Mouse (Mus musculus): ENCODE results near the gene Igsf9b. TPM values are rescaled to one million over a fixed set of nuclear protein-coding genes. Genes with fewer than 3 reads are reported as not detected.
A peak's percentile ranks its signal among the peaks of the same experiment; 100 is the strongest.

Gene Igsf9b
- polyA plus RNA-seq, 1 experiment from 2014 or later: 6.6 TPM

- DNase-seq (ENCODE audit: low spot score) (no peak), ATAC-seq (ENCODE audit: low FRiP score) (no peak)
- no peaks in the 10 kb centered on the region for H3K9me3 ChIP-seq (ENCODE audit: control insufficient read depth, low read length)
- 82% methylated on average over 4 of the region's 4 CpGs for WGBS
- H3K9ac ChIP-seq (ENCODE audit: low read depth, low read length): no peak overlapping the region
- H3K4me1 ChIP-seq (replicated peaks; ENCODE audit: control insufficient read depth, insufficient read depth, low read length): peaks cover 4% of the 10 kb centered on the region
- no peak overlapping the region for H3K4me2 ChIP-seq (replicated peaks; ENCODE audit: low read depth, low read length)
- H3K27ac ChIP-seq (ENCODE audit: low read depth, low read length): no peak overlapping the region
- H3K36me3 ChIP-seq (ENCODE audit: control insufficient read depth, insufficient read depth, low read length): no peaks in the 10 kb centered on the region
- no peak overlapping the region for H3K4me3 ChIP-seq (ENCODE audit: low read depth, low read length)
- no peaks in the 10 kb centered on the region for H3K27me3 ChIP-seq (ENCODE audit: control insufficient read depth, insufficient read depth, low read length)
These were observed 12.7 kb upstream of the Igsf9b start for GRCm38 (mm10) chr9:27286296-27286695.

GRCm38 (mm10) chr9:27286859-27287258 is 12.1 kb upstream of the Igsf9b start:
- H3K27ac ChIP-seq (ENCODE audit: low read depth, low read length): no peak overlapping the region
- H3K4me3 ChIP-seq (ENCODE audit: low read depth, low read length): no peak overlapping the region
- H3K27me3 ChIP-seq (ENCODE audit: control insufficient read depth, insufficient read depth, low read length): no peaks in the 10 kb centered on the region
- no peak overlapping the region for H3K4me2 ChIP-seq (replicated peaks; ENCODE audit: low read depth, low read length)
- WGBS: 81% methylated on average over 4 of the region's 4 CpGs
- no peak overlapping the region for H3K9ac ChIP-seq (ENCODE audit: low read depth, low read length)
- peaks cover 4% of the 10 kb centered on the region for H3K4me1 ChIP-seq (replicated peaks; ENCODE audit: control insufficient read depth, insufficient read depth, low read length)
- H3K36me3 ChIP-seq (ENCODE audit: control insufficient read depth, insufficient read depth, low read length): no peaks in the 10 kb centered on the region
- ATAC-seq (ENCODE audit: low FRiP score) (no peak), DNase-seq (ENCODE audit: low spot score) (no peak)
- no peaks in the 10 kb centered on the region for H3K9me3 ChIP-seq (ENCODE audit: control insufficient read depth, low read length)

- no peak overlapping the region for H3K9ac ChIP-seq (ENCODE audit: low read depth, low read length)
- H3K4me1 ChIP-seq (replicated peaks; ENCODE audit: control insufficient read depth, insufficient read depth, low read length): peaks cover 4% of the 10 kb centered on the region
- H3K27me3 ChIP-seq (ENCODE audit: control insufficient read depth, insufficient read depth, low read length): no peaks in the 10 kb centered on the region
- H3K4me2 ChIP-seq (replicated peaks; ENCODE audit: low read depth, low read length): no peak overlapping the region
- no peak overlapping the region for H3K4me3 ChIP-seq (ENCODE audit: low read depth, low read length)
- DNase-seq (ENCODE audit: low spot score) (peak; percentile 76), ATAC-seq (ENCODE audit: low FRiP score) (peak; percentile 18; the same call in 1 of the 2 replicates)
- no peak overlapping the region for H3K27ac ChIP-seq (ENCODE audit: low read depth, low read length)
- H3K9me3 ChIP-seq (ENCODE audit: control insufficient read depth, low read length): no peaks in the 10 kb centered on the region
- no peaks in the 10 kb centered on the region for H3K36me3 ChIP-seq (ENCODE audit: control insufficient read depth, insufficient read depth, low read length)
- 39% methylated on average over 5 of the region's 5 CpGs for WGBS
These were observed 11.6 kb upstream of the Igsf9b start for GRCm38 (mm10) chr9:27287419-27287818.

- 14% methylated on average over 7 of the region's 7 CpGs for WGBS
- ATAC-seq (ENCODE audit: low FRiP score): peak; percentile 81
- Histone ChIP-seq H3K4me2 (replicated peaks; ENCODE audit: low read depth, low read length) (no peak overlapping the region), H3K27me3 (ENCODE audit: control insufficient read depth, insufficient read depth, low read length) (no peaks in the 10 kb centered on the region), H3K9ac (ENCODE audit: low read depth, low read length) (no peak overlapping the region), H3K4me1 (replicated peaks; ENCODE audit: control insufficient read depth, insufficient read depth, low read length) (peaks cover 4% of the 10 kb centered on the region), H3K4me3 (ENCODE audit: low read depth, low read length) (no peak overlapping the region), H3K27ac (ENCODE audit: low read depth, low read length) (no peak overlapping the region), H3K36me3 (ENCODE audit: control insufficient read depth, insufficient read depth, low read length) (no peaks in the 10 kb centered on the region), H3K9me3 (ENCODE audit: control insufficient read depth, low read length) (no peaks in the 10 kb centered on the region)
- DNase-seq (ENCODE audit: low spot score): peak; percentile 73
These were observed 10.6 kb upstream of the Igsf9b start for GRCm38 (mm10) chr9:27288442-27288841.

GRCm38 (mm10) chr9:27289543-27290308 is 9.3 kb upstream of the Igsf9b start:
- Histone ChIP-seq H3K9ac (ENCODE audit: low read depth, low read length) (no peak overlapping the region), H3K27ac (ENCODE audit: low read depth, low read length) (0 out of 2 replicates have a peak overlapping the region, but pooled peaks have one; percentile 8), H3K4me1 (replicated peaks; ENCODE audit: control insufficient read depth, insufficient read depth, low read length) (peaks cover 4% of the 10 kb centered on the region), H3K27me3 (ENCODE audit: control insufficient read depth, insufficient read depth, low read length) (no peaks in the 10 kb centered on the region), H3K9me3 (ENCODE audit: control insufficient read depth, low read length) (no peaks in the 10 kb centered on the region), H3K4me2 (replicated peaks; ENCODE audit: low read depth, low read length) (no peak overlapping the region), H3K4me3 (ENCODE audit: low read depth, low read length) (no peak overlapping the region), H3K36me3 (ENCODE audit: control insufficient read depth, insufficient read depth, low read length) (no peaks in the 10 kb centered on the region)
- WGBS: 32% methylated on average over 7 of the region's 7 CpGs
- DNase-seq (ENCODE audit: low spot score): peak; percentile 44
- ATAC-seq (ENCODE audit: low FRiP score): peak; percentile 57

GRCm38 (mm10) chr9:27294380-27294779 is 4.6 kb upstream of the Igsf9b start:
- ATAC-seq (ENCODE audit: low FRiP score) (no peak), DNase-seq (ENCODE audit: low spot score) (no peak)
- H3K36me3 ChIP-seq (ENCODE audit: control insufficient read depth, insufficient read depth, low read length): no peaks in the 10 kb centered on the region
- no peak overlapping the region for H3K9ac ChIP-seq (ENCODE audit: low read depth, low read length)
- H3K9me3 ChIP-seq (ENCODE audit: control insufficient read depth, low read length): no peaks in the 10 kb centered on the region
- H3K27ac ChIP-seq (ENCODE audit: low read depth, low read length): no peak overlapping the region
- no peak overlapping the region for H3K4me3 ChIP-seq (ENCODE audit: low read depth, low read length)
- 78% methylated on average over 4 of the region's 4 CpGs for WGBS
- H3K4me1 ChIP-seq (replicated peaks; ENCODE audit: control insufficient read depth, insufficient read depth, low read length): peaks cover under 1% of the 10 kb centered on the region
- no peak overlapping the region for H3K4me2 ChIP-seq (replicated peaks; ENCODE audit: low read depth, low read length)
- H3K27me3 ChIP-seq (ENCODE audit: control insufficient read depth, insufficient read depth, low read length): no peaks in the 10 kb centered on the region

GRCm38 (mm10) chr9:27299286-27300187 is 533 bp downstream of the Igsf9b start:
- H3K4me2 ChIP-seq (replicated peaks; ENCODE audit: low read depth, low read length): peak overlapping the region; percentile 98
- H3K9ac ChIP-seq (ENCODE audit: low read depth, low read length): peak overlapping the region; percentile 68
- peaks cover 12% of the 10 kb centered on the region; the same call in 1 of the 2 replicates for H3K4me1 ChIP-seq (replicated peaks; ENCODE audit: control insufficient read depth, insufficient read depth, low read length)
- peaks cover 4% of the 10 kb centered on the region; the same call in 1 of the 2 replicates for H3K27me3 ChIP-seq (ENCODE audit: control insufficient read depth, insufficient read depth, low read length)
- under 1% methylated on average over 68 of the region's 68 CpGs for WGBS
- H3K4me3 ChIP-seq (ENCODE audit: low read depth, low read length): peak overlapping the region; percentile 71
- no peaks in the 10 kb centered on the region for H3K36me3 ChIP-seq (ENCODE audit: control insufficient read depth, insufficient read depth, low read length)
- peak; percentile 64 for DNase-seq (ENCODE audit: low spot score)
- H3K9me3 ChIP-seq (ENCODE audit: control insufficient read depth, low read length): no peaks in the 10 kb centered on the region
- peak overlapping the region; percentile 63 for H3K27ac ChIP-seq (ENCODE audit: low read depth, low read length)
- ATAC-seq (ENCODE audit: low FRiP score): peak; percentile 31

- Histone ChIP-seq H3K4me3 (ENCODE audit: low read depth, low read length) (peak overlapping the region; percentile 71), H3K4me1 (replicated peaks; ENCODE audit: control insufficient read depth, insufficient read depth, low read length) (peaks cover 12% of the 10 kb centered on the region; the same call in 1 of the 2 replicates), H3K27ac (ENCODE audit: low read depth, low read length) (no peak overlapping the region), H3K9ac (ENCODE audit: low read depth, low read length) (peak overlapping the region; percentile 68), H3K9me3 (ENCODE audit: control insufficient read depth, low read length) (no peaks in the 10 kb centered on the region), H3K27me3 (ENCODE audit: control insufficient read depth, insufficient read depth, low read length) (peaks cover 4% of the 10 kb centered on the region; the same call in 1 of the 2 replicates), H3K4me2 (replicated peaks; ENCODE audit: low read depth, low read length) (peak overlapping the region; percentile 98), H3K36me3 (ENCODE audit: control insufficient read depth, insufficient read depth, low read length) (no peaks in the 10 kb centered on the region)
- ATAC-seq (ENCODE audit: low FRiP score) (no peak), DNase-seq (ENCODE audit: low spot score) (peak; percentile 50)
- 0% methylated on average over 32 of the region's 32 CpGs for WGBS
These were observed 1.2 kb downstream of the Igsf9b start for GRCm38 (mm10) chr9:27300188-27300691.

Data from hindbrain, embryonic 11.5 days (tissue).